Mouse (Mus musculus): ENCODE data around the gene Ubxn6.

DNA sequence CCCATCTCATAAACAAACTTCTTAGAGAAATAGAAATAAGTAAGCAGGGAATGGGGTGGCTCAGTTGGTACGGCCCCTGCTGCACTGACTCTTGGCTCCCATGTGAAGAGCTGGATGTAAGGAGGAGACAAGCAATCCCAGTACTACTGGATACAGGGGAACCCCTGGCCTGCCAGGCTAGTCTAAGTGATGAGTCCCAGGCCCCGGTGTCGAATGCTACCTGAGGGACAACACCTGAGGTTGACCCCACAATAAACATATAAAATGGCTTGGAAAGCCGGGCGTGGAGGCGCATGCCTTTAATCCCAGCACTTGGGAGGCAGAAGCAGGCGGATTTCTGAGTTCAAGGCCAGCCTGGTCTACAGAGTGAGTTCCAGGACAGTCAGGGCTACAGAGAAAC is 43.4 kb downstream of the Ubxn6 start:
- TF ChIP-seq CTCF (IDR thresholded peaks at IDR 0.05; ENCODE audit: extremely low read depth, insufficient read depth, low read length), result no peak
- TF ChIP-seq POLR2A (IDR thresholded peaks at IDR 0.05; ENCODE audit: extremely low read depth, insufficient read depth, low read length), result no peak
